In the genomic region with DNA sequence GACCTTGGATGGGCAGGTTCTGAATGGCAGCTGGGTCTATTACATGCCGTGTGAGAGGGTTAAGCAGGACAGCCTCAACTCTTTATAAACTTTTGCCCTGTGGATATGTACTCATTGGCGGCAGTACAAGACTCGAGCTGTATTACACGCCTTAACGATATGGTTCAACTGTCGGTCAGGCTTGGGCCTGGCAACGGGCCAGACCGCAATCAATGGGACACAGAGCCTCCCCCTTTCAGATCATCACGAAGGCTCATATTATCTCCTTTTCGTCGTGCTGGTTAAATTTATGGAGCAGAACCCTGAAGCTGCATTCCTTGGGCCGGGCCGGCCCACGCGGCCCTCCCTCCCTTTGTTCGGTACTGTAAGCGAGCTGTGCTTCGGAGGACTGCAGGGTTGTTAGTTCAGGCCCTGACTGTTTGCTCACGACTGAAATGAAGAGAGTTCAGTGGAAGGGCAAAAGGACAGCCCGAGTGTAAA, we compare ENCODE assay signal across 8 mouse cellular contexts.
A peak's percentile ranks its signal among the peaks of the same experiment; 100 is the strongest.
DNase-seq lines count a peak whose midpoint lies in the region; ATAC-seq lines count a peak whose summit lies in the region.

No protein-coding gene starts in this region.

- H3K4me1 ChIP-seq in forebrain, embryonic 10.5 days = peaks cover 34% of the 10 kb centered on the region
- peaks cover 32% of the 10 kb centered on the region for H3K4me1 ChIP-seq in hindbrain, embryonic 10.5 days (replicated peaks)
- H3K4me1 ChIP-seq in limb, embryonic 13.5 days = peaks cover 50% of the 10 kb centered on the region
- H3K4me1 ChIP-seq in midbrain, embryonic 13.5 days (replicated peaks) = peaks cover 11% of the 10 kb centered on the region

- H3K4me2 ChIP-seq in limb, embryonic 13.5 days (replicated peaks) = peak overlapping the region; percentile 5; the same call in 1 of the 2 replicates
- no peak overlapping the region for H3K4me2 ChIP-seq in midbrain, embryonic 13.5 days (replicated peaks)

- no peaks in the 10 kb centered on the region for H3K27me3 ChIP-seq in forebrain, embryonic 10.5 days (ENCODE audit: poor library complexity, severe bottlenecking)
- no peaks in the 10 kb centered on the region for H3K27me3 ChIP-seq in hindbrain, embryonic 10.5 days (ENCODE audit: insufficient read depth, poor library complexity, severe bottlenecking)
- H3K27me3 ChIP-seq in limb, embryonic 13.5 days = no peaks in the 10 kb centered on the region
- H3K27me3 ChIP-seq in midbrain, embryonic 13.5 days = no peaks in the 10 kb centered on the region

- ATAC-seq in limb, embryonic 13.5 days (ENCODE audit: low FRiP score, low read depth) = peak; percentile 95
- peak; percentile 49 for ATAC-seq in midbrain, embryonic 13.5 days

- WGBS in forebrain, embryonic 10.5 days = 83% methylated on average over 20 of the region's 20 CpGs
- WGBS in hindbrain, embryonic 10.5 days = 77% methylated on average over 20 of the region's 20 CpGs
- 11% methylated on average over 20 of the region's 20 CpGs for WGBS in limb, embryonic 13.5 days
- 62% methylated on average over 20 of the region's 20 CpGs for WGBS in midbrain, embryonic 13.5 days

- no peak overlapping the region for H3K9ac ChIP-seq in limb, embryonic 13.5 days
- H3K9ac ChIP-seq in midbrain, embryonic 13.5 days (replicated peaks) = no peak overlapping the region

- H3K27ac ChIP-seq in forebrain, embryonic 10.5 days = peak overlapping the region; percentile 62
- H3K27ac ChIP-seq in hindbrain, embryonic 10.5 days = peak overlapping the region; percentile 53
- H3K27ac ChIP-seq in limb, embryonic 13.5 days = peak overlapping the region; percentile 92
- no peak overlapping the region for H3K27ac ChIP-seq in midbrain, embryonic 13.5 days

- H3K36me3 ChIP-seq in forebrain, embryonic 10.5 days (replicated peaks) = no peaks in the 10 kb centered on the region
- no peaks in the 10 kb centered on the region for H3K36me3 ChIP-seq in hindbrain, embryonic 10.5 days
- peaks cover 16% of the 10 kb centered on the region for H3K36me3 ChIP-seq in limb, embryonic 13.5 days
- H3K36me3 ChIP-seq in midbrain, embryonic 13.5 days = peaks cover 5% of the 10 kb centered on the region; the same call in 1 of the 2 replicates

- no peak overlapping the region for H3K4me3 ChIP-seq in forebrain, embryonic 10.5 days
- H3K4me3 ChIP-seq in hindbrain, embryonic 10.5 days = no peak overlapping the region
- no peak overlapping the region for H3K4me3 ChIP-seq in limb, embryonic 13.5 days
- no peak overlapping the region for H3K4me3 ChIP-seq in midbrain, embryonic 13.5 days (replicated peaks)

- no peaks in the 10 kb centered on the region for H3K9me3 ChIP-seq in forebrain, embryonic 10.5 days
- no peaks in the 10 kb centered on the region for H3K9me3 ChIP-seq in hindbrain, embryonic 10.5 days
- no peaks in the 10 kb centered on the region for H3K9me3 ChIP-seq in limb, embryonic 13.5 days
- H3K9me3 ChIP-seq in midbrain, embryonic 13.5 days = no peaks in the 10 kb centered on the region

- DNase-seq in spleen, adult 12 weeks (ENCODE audit: low spot score) = peak; percentile 76
- no peak for DNase-seq in spleen, adult 18-20 months
- DNase-seq in forebrain, embryonic 10.5 days (ENCODE audit: extremely low spot score, low spot score) = no peak
- DNase-seq in hindbrain, embryonic 10.5 days (ENCODE audit: low spot score) = no peak
- DNase-seq in testis, postnatal 14 days (ENCODE audit: low spot score) = peak; percentile 57
- no peak for DNase-seq in layer of hippocampus, adult 18-20 months (ENCODE audit: low spot score in 2 of 2)

Comparison
In these comparisons a context has a peak if more than half of its experiments do, and no peak if none do; other contexts are left out.
1. DNase-seq: peak in spleen, adult 12 weeks (single experiment) and testis, postnatal 14 days (single experiment); none in spleen, adult 18-20 months (0 of 2), forebrain, embryonic 10.5 days (single experiment), hindbrain, embryonic 10.5 days (single experiment) and layer of hippocampus, adult 18-20 months (0 of 2).